Comparison of ENCODE assay signal across 9 mouse cellular contexts in genomic region chr13:49196766-49197165, GRCm38 (mm10). TPM values are rescaled to one million over a fixed set of nuclear protein-coding genes. Genes with fewer than 3 reads are reported as not detected.
DNase-seq lines count a peak whose midpoint lies in the region; ATAC-seq and TF ChIP-seq lines count a peak whose summit lies in the region.
"Had no signal": no experiment of that assay in that cellular context is flagged by ENCODE, and none has a peak within 500 bp of the region (broad histone marks: within the 10 kb centered on the region; RNA-seq: fewer than 3 reads in every experiment).

No protein-coding gene starts in this region.

- intact Hi-C loops in heart, postnatal 36 days (cut with DNase I), result no loop called here

- no peak overlapping the region for H3K4me3 ChIP-seq in heart, embryonic 12.5 days
- H3K4me3 ChIP-seq in lung, postnatal 0 days (ENCODE audit: low read depth, low read length), result no peak overlapping the region
- H3K4me3 ChIP-seq: neural tube, embryonic 13.5 days had no signal

- TF ChIP-seq EP300 in lung, postnatal 0 days (IDR thresholded peaks at IDR 0.05), result no peak

- TF ChIP-seq CTCF in lung, postnatal 0 days (IDR thresholded peaks at IDR 0.05), result no peak

- H3K36me3 ChIP-seq in heart, embryonic 12.5 days, result peaks cover 36% of the 10 kb centered on the region
- H3K36me3 ChIP-seq in lung, postnatal 0 days (ENCODE audit: insufficient read depth, low read length), result 0 out of 2 replicates have a peak, but pooled peaks cover 15% of the 10 kb centered on the region
- H3K36me3 ChIP-seq: neural tube, embryonic 13.5 days had no signal

- peaks cover 24% of the 10 kb centered on the region for H3K4me1 ChIP-seq in heart, embryonic 12.5 days (replicated peaks)
- H3K4me1 ChIP-seq in lung, postnatal 0 days (ENCODE audit: insufficient read depth, low read depth, low read length), result no peaks in the 10 kb centered on the region

- H3K9me3 ChIP-seq in heart, embryonic 12.5 days (replicated peaks), result no peaks in the 10 kb centered on the region
- H3K9me3 ChIP-seq in lung, postnatal 0 days (ENCODE audit: low read length), result no peaks in the 10 kb centered on the region
- H3K9me3 ChIP-seq: neural tube, embryonic 13.5 days had no signal

- no peak for ATAC-seq in heart, embryonic 12.5 days (ENCODE audit: insufficient number of reproducible peaks, low FRiP score)
- ATAC-seq in lung, postnatal 0 days, result no peak
- peak; percentile 55 for ATAC-seq in monocyte, adult 5-6 weeks (replicated peaks; ENCODE audit: insufficient number of reproducible peaks, low FRiP score, low TSS enrichment, poor library complexity, severe bottlenecking)
- no peak; the same call in 1 of the 2 replicates for ATAC-seq in frontal cortex, adult (ENCODE audit: low TSS enrichment)

- H3K4me2 ChIP-seq in heart, embryonic 12.5 days, result no peak overlapping the region
- no peak overlapping the region for H3K4me2 ChIP-seq in lung, postnatal 0 days (replicated peaks; ENCODE audit: low read depth, low read length)
- H3K4me2 ChIP-seq: lung, embryonic 14.5 days; neural tube, embryonic 13.5 days had no signal

- no peaks in the 10 kb centered on the region for H3K27me3 ChIP-seq in heart, embryonic 12.5 days (replicated peaks)
- no peaks in the 10 kb centered on the region for H3K27me3 ChIP-seq in lung, postnatal 0 days (replicated peaks; ENCODE audit: insufficient read depth, low read length)
- H3K27me3 ChIP-seq: neural tube, embryonic 13.5 days had no signal

- WGBS in heart, embryonic 12.5 days, result 77% methylated on average over 6 of the region's 6 CpGs
- whole genome bisulfite sequencing in lung, postnatal 0 days, result 70% methylated on average over 6 of the region's 6 CpGs

- H3K27ac ChIP-seq in heart, embryonic 12.5 days (ENCODE audit: poor library complexity, severe bottlenecking), result no peak overlapping the region
- no peak overlapping the region for H3K27ac ChIP-seq in lung, postnatal 0 days (ENCODE audit: low read length)
- H3K27ac ChIP-seq: neural tube, embryonic 13.5 days had no signal

- no peak overlapping the region for H3K9ac ChIP-seq in heart, embryonic 12.5 days
- H3K9ac ChIP-seq in lung, postnatal 0 days (replicated peaks; ENCODE audit: low read depth), result no peak overlapping the region
- H3K9ac ChIP-seq: lung, embryonic 14.5 days; neural tube, embryonic 13.5 days had no signal

- peak; percentile 46 to 71 for DNase-seq in heart, adult 9 months (ENCODE audit: low spot score in 2 of 2)
- DNase-seq in lung, postnatal 0 days (ENCODE audit: low spot score), result peak; percentile 24
- DNase-seq in lung, postnatal 25 days (ENCODE audit: low spot score), result no peak
- DNase-seq in heart, postnatal 36 days, result peak; percentile 37 to 42
- DNase-seq: lung, embryonic 14.5 days had no signal

RNA-seq across cellular contexts. Expression of gene Ninj1, which starts 9.5 kb away (rescaled TPM):
- polyA plus RNA-seq in heart, embryonic 12.5 days (2016; fragmentation: Nextera tagmentation; extraction: Ambion mirVana), result 51.0 and 55.8 TPM in 2 replicates
- polyA plus RNA-seq in lung, postnatal 0 days (2015; fragmentation: Nextera tagmentation; extraction: Ambion mirVana), result 66.3 and 72.0 TPM in 2 replicates
- 100 to 1,000 TPM; 110 to 136 TPM for total RNA-seq in heart, postnatal 36 days (2021)
- total RNA-seq in monocyte, adult 5-6 weeks (2017), result 24.6 to 59.1 TPM (median 55.8 TPM) in 3 replicates

RNA-seq across cellular contexts. Expression of gene Card19, which starts 19.1 kb away (rescaled TPM):
- polyA plus RNA-seq in heart, embryonic 12.5 days (2016; fragmentation: Nextera tagmentation; extraction: Ambion mirVana), result 76.4 and 81.2 TPM in 2 replicates
- polyA plus RNA-seq in lung, postnatal 0 days (2015; fragmentation: Nextera tagmentation; extraction: Ambion mirVana), result 90.4 and 112 TPM in 2 replicates
- 100 to 1,000 TPM; 152 to 164 TPM for total RNA-seq in heart, postnatal 36 days (2021)
- 27.8 to 56.1 TPM (median 45.9 TPM) in 3 replicates for total RNA-seq in monocyte, adult 5-6 weeks (2017)

RNA-seq across cellular contexts. Expression of gene Wnk2, which starts 49.0 kb away (rescaled TPM):
- polyA plus RNA-seq in heart, embryonic 12.5 days (2016; fragmentation: Nextera tagmentation; extraction: Ambion mirVana), result 0.89 and 1.4 TPM in 2 replicates
- polyA plus RNA-seq in lung, postnatal 0 days (2015; fragmentation: Nextera tagmentation; extraction: Ambion mirVana), result 0.36 and 0.39 TPM in 2 replicates
- 10 to 100 TPM; 75.0 to 77.2 TPM for total RNA-seq in heart, postnatal 36 days (2021)
- total RNA-seq in monocyte, adult 5-6 weeks (2017), result not detected in 3 replicates

RNA-seq across cellular contexts. Expression of gene Susd3, which starts 51.7 kb away (rescaled TPM):
- 0.63 and 0.80 TPM in 2 replicates for polyA plus RNA-seq in heart, embryonic 12.5 days (2016; fragmentation: Nextera tagmentation; extraction: Ambion mirVana)
- 2.5 TPM in 2 replicates for polyA plus RNA-seq in lung, postnatal 0 days (2015; fragmentation: Nextera tagmentation; extraction: Ambion mirVana)
- 1 to 10 TPM; 1.1 to 1.3 TPM for total RNA-seq in heart, postnatal 36 days (2021)
- total RNA-seq in monocyte, adult 5-6 weeks (2017), result 76.0 to 95.2 TPM (median 78.6 TPM) in 3 replicates

Comparison
In these comparisons a context has a peak if more than half of its experiments do, and no peak if none do; other contexts are left out.
1. RNA of gene Wnk2, which starts 49.0 kb away (total RNA-seq): 75.0 to 77.2 TPM in heart, postnatal 36 days; not detected in monocyte, adult 5-6 weeks; every median in the first group is over 10 times any median in the second.